Mouse (Mus musculus): ENCODE data around the gene Lyst. TPM values are rescaled to one million over a fixed set of nuclear protein-coding genes. Genes with fewer than 3 reads are reported as not detected.

Lyst gene
- total and polyA plus RNA-seq, 2 experiments from 2014 or later = 1.9 to 6.3 TPM

- no peaks in the 10 kb centered on the region; the same call in 1 of the 2 replicates for H3K4me1 ChIP-seq (ENCODE audit: control insufficient read depth, insufficient read depth)
- no peak overlapping the region for H3K27ac ChIP-seq (ENCODE audit: low read depth)
- no peaks in the 10 kb centered on the region for H3K36me3 ChIP-seq (replicated peaks; ENCODE audit: control insufficient read depth, insufficient read depth, low read length)
- H3K9ac ChIP-seq (replicated peaks; ENCODE audit: low read depth, low read length) = no peak overlapping the region
- no peak for ATAC-seq (ENCODE audit: insufficient read depth, low read depth)
- H3K9me3 ChIP-seq (replicated peaks; ENCODE audit: control insufficient read depth, low read length) = no peaks in the 10 kb centered on the region
- H3K4me3 ChIP-seq (ENCODE audit: low read depth, low read length) = no peak overlapping the region
- no peak for DNase-seq (ENCODE audit: low spot score)
- no peaks in the 10 kb centered on the region for H3K27me3 ChIP-seq (ENCODE audit: control insufficient read depth, insufficient read depth, low read length)
- H3K4me2 ChIP-seq (ENCODE audit: low read depth, low read length) = no peak overlapping the region
- WGBS = 54% methylated on average over 2 of the region's 2 CpGs
- TF ChIP-seq CTCF (IDR thresholded peaks at IDR 0.05; ENCODE audit: low read depth) (no peak), EP300 (IDR thresholded peaks at IDR 0.05; ENCODE audit: low read depth) (no peak)
These were observed 31.9 kb upstream of the Lyst start for GRCm38 (mm10) chr13:13558251-13558650.

DNA sequence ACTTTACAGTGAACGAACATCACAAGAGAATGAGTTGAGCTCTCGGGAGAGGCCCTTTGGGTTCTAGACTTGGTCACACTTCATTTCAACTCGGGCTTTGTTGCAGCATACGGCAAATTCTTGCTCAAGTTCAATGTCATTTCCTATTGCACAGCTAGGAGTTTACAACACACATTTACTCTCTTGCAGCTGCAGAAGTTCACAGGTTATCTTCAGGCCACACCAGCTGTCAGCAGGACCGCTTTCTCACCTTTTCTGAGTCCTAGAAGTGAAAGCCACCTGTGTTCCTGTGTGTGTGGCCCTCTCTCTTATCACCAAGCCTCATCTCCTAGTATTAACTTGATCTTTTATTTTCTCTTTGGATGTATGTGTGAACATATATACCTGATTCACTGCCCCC lies 31.3 kb upstream of the Lyst start:
- H3K4me2 ChIP-seq (ENCODE audit: low read depth, low read length) = no peak overlapping the region
- H3K9me3 ChIP-seq (replicated peaks; ENCODE audit: control insufficient read depth, low read length) = no peaks in the 10 kb centered on the region
- no peaks in the 10 kb centered on the region for H3K36me3 ChIP-seq (replicated peaks; ENCODE audit: control insufficient read depth, insufficient read depth, low read length)
- no peak for DNase-seq (ENCODE audit: low spot score)
- H3K27me3 ChIP-seq (ENCODE audit: control insufficient read depth, insufficient read depth, low read length) = no peaks in the 10 kb centered on the region
- H3K9ac ChIP-seq (replicated peaks; ENCODE audit: low read depth, low read length) = no peak overlapping the region
- no peak for ATAC-seq (ENCODE audit: insufficient read depth, low read depth)
- TF ChIP-seq EP300 (IDR thresholded peaks at IDR 0.05; ENCODE audit: low read depth) (no peak), CTCF (IDR thresholded peaks at IDR 0.05; ENCODE audit: low read depth) (no peak)
- 53% methylated on average over 5 of the region's 5 CpGs for WGBS
- H3K27ac ChIP-seq (ENCODE audit: low read depth) = no peak overlapping the region
- H3K4me3 ChIP-seq (ENCODE audit: low read depth, low read length) = no peak overlapping the region
- H3K4me1 ChIP-seq (ENCODE audit: control insufficient read depth, insufficient read depth) = no peaks in the 10 kb centered on the region; the same call in 1 of the 2 replicates

GRCm38 (mm10) chr13:13562571-13562970 lies 27.6 kb upstream of the Lyst start:
- DNase-seq (ENCODE audit: low spot score) (no peak), ATAC-seq (ENCODE audit: insufficient read depth, low read depth) (no peak)
- H3K4me1 ChIP-seq (ENCODE audit: control insufficient read depth, insufficient read depth) = no peaks in the 10 kb centered on the region
- 87% methylated on average over 6 of the region's 6 CpGs for WGBS
- no peaks in the 10 kb centered on the region for H3K36me3 ChIP-seq (replicated peaks; ENCODE audit: control insufficient read depth, insufficient read depth, low read length)
- H3K9me3 ChIP-seq (replicated peaks; ENCODE audit: control insufficient read depth, low read length) = no peaks in the 10 kb centered on the region
- no peak overlapping the region for H3K4me2 ChIP-seq (ENCODE audit: low read depth, low read length)
- no peak overlapping the region for H3K27ac ChIP-seq (ENCODE audit: low read depth)
- H3K27me3 ChIP-seq (ENCODE audit: control insufficient read depth, insufficient read depth, low read length) = no peaks in the 10 kb centered on the region
- no peak overlapping the region for H3K4me3 ChIP-seq (ENCODE audit: low read depth, low read length)
- TF ChIP-seq CTCF (IDR thresholded peaks at IDR 0.05; ENCODE audit: low read depth) = no peak
- no peak for TF ChIP-seq EP300 (IDR thresholded peaks at IDR 0.05; ENCODE audit: low read depth)
- H3K9ac ChIP-seq (replicated peaks; ENCODE audit: low read depth, low read length) = no peak overlapping the region

- Histone ChIP-seq H3K9ac (replicated peaks; ENCODE audit: low read depth, low read length) (no peak overlapping the region), H3K9me3 (replicated peaks; ENCODE audit: control insufficient read depth, low read length) (no peaks in the 10 kb centered on the region), H3K27me3 (ENCODE audit: control insufficient read depth, insufficient read depth, low read length) (no peaks in the 10 kb centered on the region), H3K27ac (ENCODE audit: low read depth) (peak overlapping the region; percentile 36; the same call in 1 of the 2 replicates), H3K4me1 (ENCODE audit: control insufficient read depth, insufficient read depth) (no peaks in the 10 kb centered on the region), H3K36me3 (replicated peaks; ENCODE audit: control insufficient read depth, insufficient read depth, low read length) (no peaks in the 10 kb centered on the region), H3K4me2 (ENCODE audit: low read depth, low read length) (no peak overlapping the region), H3K4me3 (ENCODE audit: low read depth, low read length) (no peak overlapping the region)
- DNase-seq (ENCODE audit: low spot score) = no peak
- WGBS = 68% methylated on average over 2 of the region's 2 CpGs
- ATAC-seq (ENCODE audit: insufficient read depth, low read depth) = no peak
- TF ChIP-seq CTCF (IDR thresholded peaks at IDR 0.05; ENCODE audit: low read depth) (no peak), EP300 (IDR thresholded peaks at IDR 0.05; ENCODE audit: low read depth) (no peak)
These were observed 26.1 kb upstream of the Lyst start for GRCm38 (mm10) chr13:13564116-13564515.

- TF ChIP-seq CTCF (IDR thresholded peaks at IDR 0.05; ENCODE audit: low read depth) = no peak
- ATAC-seq (ENCODE audit: insufficient read depth, low read depth) (no peak), DNase-seq (ENCODE audit: low spot score) (no peak)
- Histone ChIP-seq H3K36me3 (replicated peaks; ENCODE audit: control insufficient read depth, insufficient read depth, low read length) (no peaks in the 10 kb centered on the region), H3K9ac (replicated peaks; ENCODE audit: low read depth, low read length) (no peak overlapping the region), H3K4me3 (ENCODE audit: low read depth, low read length) (no peak overlapping the region), H3K4me2 (ENCODE audit: low read depth, low read length) (no peak overlapping the region), H3K4me1 (ENCODE audit: control insufficient read depth, insufficient read depth) (no peaks in the 10 kb centered on the region), H3K27me3 (ENCODE audit: control insufficient read depth, insufficient read depth, low read length) (no peaks in the 10 kb centered on the region), H3K9me3 (replicated peaks; ENCODE audit: control insufficient read depth, low read length) (no peaks in the 10 kb centered on the region), H3K27ac (ENCODE audit: low read depth) (peak overlapping the region; percentile 36; the same call in 1 of the 2 replicates)
- WGBS = 56% methylated on average over 4 of the region's 4 CpGs
These were observed 25.7 kb upstream of the Lyst start for GRCm38 (mm10) chr13:13564541-13564940.

GRCm38 (mm10) chr13:13567640-13568039 lies 22.6 kb upstream of the Lyst start:
- Histone ChIP-seq H3K4me1 (ENCODE audit: control insufficient read depth, insufficient read depth) (no peaks in the 10 kb centered on the region), H3K27ac (ENCODE audit: low read depth) (no peak overlapping the region), H3K4me2 (ENCODE audit: low read depth, low read length) (no peak overlapping the region), H3K36me3 (replicated peaks; ENCODE audit: control insufficient read depth, insufficient read depth, low read length) (no peaks in the 10 kb centered on the region), H3K9me3 (replicated peaks; ENCODE audit: control insufficient read depth, low read length) (no peaks in the 10 kb centered on the region), H3K9ac (replicated peaks; ENCODE audit: low read depth, low read length) (no peak overlapping the region), H3K27me3 (ENCODE audit: control insufficient read depth, insufficient read depth, low read length) (no peaks in the 10 kb centered on the region), H3K4me3 (ENCODE audit: low read depth, low read length) (no peak overlapping the region)
- DNase-seq (ENCODE audit: low spot score) = no peak
- no peak for ATAC-seq (ENCODE audit: insufficient read depth, low read depth)
- WGBS = 83% methylated on average over 6 of the region's 6 CpGs
- TF ChIP-seq CTCF (IDR thresholded peaks at IDR 0.05; ENCODE audit: low read depth) = no peak
- no peak for TF ChIP-seq EP300 (IDR thresholded peaks at IDR 0.05; ENCODE audit: low read depth)

Data from heart, postnatal 0 days (tissue).